Mouse (Mus musculus) regulatory T cell (primary cell): ENCODE measurements around the gene Dclk1.

ENCODE experiments used
- in situ Hi-C: fragments of 300-600 bp; cut with MboI, MseI; formaldehyde crosslinking; loops from one replicate; pipeline ENCODE4 v1.15.1; 2025; ENCODE audit warnings: high pct_unique_total_duplicates

The Dclk1 gene

DNA sequence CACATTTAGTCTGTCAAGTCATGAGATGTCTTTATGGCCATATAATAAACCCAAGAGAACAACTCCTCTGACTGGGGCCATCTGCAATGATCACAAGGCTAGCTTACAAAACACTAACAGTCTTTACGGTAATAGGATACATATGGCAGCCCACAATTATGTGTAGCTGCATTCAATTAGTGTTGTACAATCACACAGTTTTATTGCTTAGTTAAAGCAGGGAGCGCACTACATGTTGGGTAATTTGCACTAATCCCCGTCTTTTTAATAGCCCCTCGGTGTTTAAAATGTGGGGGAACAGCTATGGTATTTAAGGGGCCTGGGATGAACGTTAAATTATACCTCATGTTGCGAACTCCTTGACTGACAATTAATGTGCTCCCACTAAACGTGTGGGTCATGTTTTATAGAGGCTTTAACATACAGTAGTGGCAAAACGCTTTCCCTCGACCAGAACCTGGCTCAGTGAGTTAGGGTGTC lies 254.3 kb downstream of the Dclk1 start:
- in situ Hi-C loops: no loop called here

DNA sequence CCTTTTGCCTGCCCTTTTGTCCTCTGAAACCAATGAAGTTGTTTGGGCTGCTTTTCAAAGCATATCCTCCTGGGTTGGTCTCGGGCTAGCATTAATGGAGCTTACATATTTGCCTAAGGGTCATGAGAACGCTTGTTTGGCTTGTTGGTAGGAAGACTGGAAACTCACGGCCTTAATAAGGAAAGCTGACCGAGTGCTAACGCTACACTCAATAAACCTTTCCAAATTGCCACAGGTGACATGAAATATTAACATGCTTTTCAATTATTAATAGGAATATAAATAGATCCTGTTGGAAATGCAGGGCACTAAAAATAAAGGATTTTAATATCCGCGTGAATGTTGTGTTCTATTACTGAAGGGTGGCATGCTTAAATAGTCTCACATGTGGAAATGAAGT lies 257.1 kb downstream of the Dclk1 start:
- in situ Hi-C loops: no loop called here

DNA sequence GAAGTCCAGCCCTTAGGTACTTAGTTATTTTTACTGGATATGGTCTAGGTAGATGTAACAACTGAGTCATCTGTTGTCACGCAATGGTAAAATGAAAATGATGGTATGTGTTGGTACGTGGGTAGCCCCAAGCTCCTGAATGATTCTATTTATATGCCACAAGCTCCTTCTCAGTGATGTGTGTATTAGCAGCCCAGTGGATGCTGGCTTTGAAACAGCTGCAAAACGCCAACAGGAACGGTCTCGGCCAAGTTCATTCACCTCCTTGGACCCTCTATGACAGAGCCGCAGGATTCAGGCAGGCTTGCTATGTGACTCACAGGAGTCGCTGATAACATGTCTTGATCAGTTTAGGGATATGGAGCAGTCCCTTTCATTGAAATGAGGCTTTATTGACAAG lies 268.0 kb downstream of the Dclk1 start:
- in situ Hi-C loops: no loop called here

DNA sequence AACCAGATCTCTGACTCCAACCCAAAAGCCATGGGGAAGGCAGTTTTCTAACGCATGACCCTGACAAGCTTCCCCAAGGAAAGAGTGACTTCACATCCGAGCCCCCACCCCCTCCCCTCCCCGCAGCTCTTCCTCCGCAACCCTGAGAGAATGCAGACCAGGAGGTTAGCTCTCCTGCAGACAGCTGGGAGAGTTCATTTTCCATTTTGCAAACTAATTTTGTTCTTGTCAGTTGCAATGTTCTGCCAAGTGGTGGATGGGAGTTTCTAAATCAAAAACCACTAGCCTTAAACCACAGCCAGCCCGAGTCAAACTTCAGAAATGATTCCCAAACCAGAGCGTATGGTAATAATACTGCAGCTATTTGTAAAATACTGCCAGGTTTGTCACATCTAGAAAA lies 269.5 kb downstream of the Dclk1 start:
- in situ Hi-C loops: no loop called here

DNA sequence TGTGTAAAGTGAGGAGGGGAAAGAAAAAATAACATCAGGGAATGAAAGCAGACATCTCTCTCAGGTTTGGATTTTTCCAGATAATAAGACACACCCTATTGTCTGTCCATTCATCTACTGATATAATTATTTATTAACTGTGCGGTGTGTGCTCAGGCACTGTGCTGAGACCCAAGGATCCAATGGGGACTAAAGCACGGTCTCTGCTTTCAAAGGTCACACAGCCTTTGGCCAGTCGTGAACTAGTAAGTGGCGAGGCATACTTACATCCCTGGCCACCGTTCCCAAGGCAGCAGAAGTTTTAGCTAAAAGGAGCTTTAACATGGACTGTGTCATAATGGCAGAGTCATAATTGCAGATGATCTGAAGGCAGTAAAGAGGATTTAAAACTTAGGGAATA lies 273.8 kb downstream of the Dclk1 start:
- in situ Hi-C loops: no loop called here

DNA sequence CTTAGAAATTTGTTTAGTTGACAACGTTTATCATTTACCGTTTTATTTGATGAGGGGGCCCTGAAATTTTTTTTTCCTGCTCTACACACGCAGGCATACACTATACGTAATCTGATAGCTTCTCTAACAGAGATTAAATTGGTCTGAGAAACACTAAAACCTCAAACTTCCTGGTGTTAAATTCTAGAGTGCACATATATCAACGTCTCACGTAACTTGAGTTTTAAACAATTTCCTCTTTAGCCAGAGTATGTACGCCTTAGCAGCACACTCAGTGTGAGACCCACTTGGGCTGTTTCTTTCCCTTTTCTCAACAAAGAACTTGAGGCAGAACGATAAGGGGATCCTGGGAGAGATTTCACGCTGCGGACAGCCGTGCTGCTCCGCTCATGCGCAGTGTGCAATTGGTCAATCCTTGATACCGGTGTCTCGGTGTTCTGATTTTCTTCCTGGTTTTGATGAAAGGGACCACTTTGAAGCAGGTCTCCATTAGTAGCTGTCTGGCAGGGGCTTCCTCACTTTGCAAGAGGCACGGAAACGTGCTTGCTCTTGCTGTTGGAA lies 275.4 kb downstream of the Dclk1 start:
- in situ Hi-C loops: no loop called here

DNA sequence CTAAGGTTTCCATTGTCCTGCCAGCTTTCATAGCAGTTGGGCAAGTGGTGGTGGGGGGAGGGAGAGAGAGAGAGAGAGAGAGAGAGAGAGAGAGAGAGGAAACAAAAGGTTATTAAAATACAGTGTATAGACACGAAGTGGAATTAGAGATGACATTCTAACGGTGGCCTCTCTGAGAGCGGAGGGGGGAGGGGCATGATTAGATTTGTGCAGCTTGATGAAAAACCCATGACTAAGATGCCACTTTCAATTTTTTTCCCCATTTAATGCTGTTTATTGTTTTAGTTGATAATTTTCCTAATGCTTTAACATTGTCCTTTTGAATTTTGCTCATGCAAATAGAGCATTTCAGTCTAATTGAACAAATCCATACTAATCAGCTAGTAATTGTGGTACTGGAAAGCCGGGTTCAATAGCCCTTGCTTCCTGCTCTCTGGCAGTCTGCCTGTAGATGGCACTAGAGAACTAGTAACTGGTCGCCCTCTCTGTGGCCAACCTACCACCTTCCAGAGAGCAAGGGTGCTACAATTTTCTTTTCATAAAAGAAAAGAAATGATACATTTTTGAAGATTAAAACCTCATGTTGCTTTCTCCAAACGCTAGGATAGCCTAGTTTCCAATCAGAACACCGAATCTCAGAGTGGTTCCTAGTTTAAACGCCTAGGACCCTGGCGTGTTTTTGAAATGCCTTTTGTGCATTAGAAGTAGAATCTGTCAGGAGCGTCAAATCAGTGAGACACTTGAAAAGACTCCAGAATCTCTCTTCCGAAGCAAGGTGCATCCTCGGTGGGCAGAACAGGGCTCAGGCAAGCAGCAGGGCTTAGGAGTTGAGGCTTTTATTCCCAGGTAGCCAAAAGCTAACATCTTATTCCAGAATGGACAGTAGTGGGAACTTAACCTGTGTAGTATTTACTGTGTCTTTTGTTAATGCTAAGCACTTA lies 278.3 kb downstream of the Dclk1 start:
- in situ Hi-C loops: no loop called here

DNA sequence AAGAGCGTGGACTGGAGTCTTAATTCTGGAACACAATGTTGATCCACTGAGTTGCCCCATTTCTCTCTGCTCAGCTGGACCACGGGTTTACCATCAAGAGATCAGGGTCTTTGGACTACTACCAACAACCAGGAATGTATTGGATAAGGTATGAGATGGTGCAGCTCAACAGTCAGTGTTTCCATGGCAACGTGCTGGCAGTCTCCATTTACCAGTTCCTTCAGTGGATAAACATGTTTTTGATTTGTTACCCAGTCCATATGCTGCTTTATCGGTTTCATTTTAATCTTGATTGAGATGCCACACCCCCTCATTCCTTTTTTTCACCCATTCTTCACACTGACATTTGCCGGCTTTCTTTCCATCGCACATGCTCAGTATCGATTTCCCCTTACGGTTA lies 279.6 kb downstream of the Dclk1 start:
- in situ Hi-C loops: no loop called here

DNA sequence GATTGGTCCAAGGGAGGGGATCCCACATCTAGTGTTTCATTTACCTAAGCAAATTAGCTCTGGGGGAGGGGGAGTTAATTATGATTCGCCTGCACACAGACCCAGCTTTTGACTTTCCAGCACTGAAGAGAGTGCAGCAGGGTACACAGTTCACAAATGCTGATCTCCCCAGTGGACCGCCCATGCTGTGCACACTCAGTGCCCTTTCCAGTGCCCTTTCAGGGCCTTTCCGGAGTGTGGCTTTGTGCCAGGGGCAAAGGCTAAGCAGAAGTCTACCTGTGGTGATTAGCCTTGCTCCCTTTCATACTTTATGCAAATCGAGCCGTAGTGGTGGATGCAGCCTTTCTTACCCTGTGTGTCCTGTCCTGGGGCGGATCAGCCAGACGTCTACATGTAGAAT lies 281.1 kb downstream of the Dclk1 start:
- in situ Hi-C loops: no loop called here

DNA sequence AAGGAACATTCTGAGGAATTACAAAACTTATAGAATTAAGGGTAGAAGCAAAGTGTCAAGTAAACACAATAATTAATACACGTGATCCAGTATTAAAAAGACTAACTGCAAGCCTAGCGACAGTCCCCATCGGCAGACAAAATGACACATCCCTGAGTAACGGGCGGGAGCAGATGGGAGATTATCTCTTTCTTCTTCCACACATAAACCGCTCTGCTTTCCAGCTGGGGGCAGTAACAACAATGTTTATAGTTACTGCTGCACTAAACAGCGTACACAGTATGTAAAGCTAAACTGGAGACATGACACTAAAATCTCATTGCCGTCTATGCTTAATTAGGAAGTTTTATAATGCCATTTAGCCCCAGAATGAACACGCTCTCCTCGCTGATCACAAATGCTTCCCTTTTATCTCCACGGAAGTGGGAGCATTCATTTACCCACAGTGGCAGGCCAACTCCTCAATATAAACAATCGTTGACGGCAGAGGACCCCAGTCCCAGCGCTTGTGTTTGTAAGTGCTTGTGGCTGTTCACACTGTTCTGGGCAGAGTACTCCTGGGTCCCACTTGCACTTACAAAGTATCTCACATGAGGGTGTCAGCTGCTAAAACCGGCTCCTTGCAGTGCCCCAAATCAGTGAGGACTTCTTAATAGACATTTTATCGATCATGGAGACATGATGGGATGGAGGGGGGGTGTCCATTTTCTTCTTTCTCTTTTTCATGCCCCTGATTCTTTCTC lies 281.7 kb downstream of the Dclk1 start:
- in situ Hi-C loops: no loop called here

DNA sequence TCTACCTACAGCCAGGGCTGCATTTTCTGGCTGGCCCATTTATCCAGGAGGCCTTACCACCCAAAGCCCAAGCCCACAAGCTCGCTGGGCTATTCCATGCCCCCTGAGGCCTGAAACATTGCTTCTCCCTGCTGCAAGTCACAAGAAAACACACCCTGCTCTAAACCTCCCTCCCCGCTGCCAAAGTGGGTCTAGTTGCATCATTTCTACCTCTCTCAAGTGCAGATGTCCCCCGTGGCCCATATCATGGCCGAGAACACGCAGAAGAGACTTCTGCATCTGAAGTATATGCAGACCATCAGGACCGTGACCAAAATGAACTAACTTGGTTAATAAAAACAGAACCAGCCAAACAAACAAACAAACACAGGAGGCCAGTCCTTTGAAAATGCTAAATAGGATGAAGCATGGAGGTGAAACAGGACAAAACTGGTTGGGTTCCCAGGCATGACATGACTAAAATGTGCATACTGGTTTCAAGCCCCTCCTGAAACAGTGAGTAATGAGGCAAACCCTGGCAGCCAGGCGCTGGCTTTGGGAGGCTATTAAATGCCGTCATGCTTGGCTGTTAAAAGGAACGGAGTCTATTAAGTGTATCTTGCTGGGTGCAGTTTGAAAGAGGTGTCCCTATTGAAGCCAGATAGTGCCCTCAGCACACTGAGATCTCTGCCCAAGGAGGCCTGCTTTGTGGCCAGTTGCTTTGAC lies 282.5 kb downstream of the Dclk1 start:
- in situ Hi-C loops: no loop called here

DNA sequence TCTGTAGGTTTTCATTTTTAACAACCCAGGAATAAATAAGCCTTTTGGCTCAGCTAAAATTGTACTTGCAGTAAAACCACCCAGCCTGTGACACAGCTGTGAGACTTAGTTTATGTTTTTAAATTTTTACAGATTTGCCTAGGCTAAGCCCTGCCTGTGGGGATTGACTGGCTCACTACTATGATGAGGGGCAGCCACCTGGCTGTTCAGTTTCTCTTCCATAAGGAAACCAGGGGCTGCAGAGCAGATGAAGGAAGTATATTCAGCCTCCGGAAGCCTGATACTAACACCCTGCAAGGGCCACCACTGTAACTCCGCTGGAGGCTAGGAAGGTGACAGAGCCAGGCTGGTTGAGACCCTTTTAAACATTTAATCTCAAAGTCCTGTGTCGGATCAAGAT lies 284.3 kb downstream of the Dclk1 start:
- in situ Hi-C loops: no loop called here

DNA sequence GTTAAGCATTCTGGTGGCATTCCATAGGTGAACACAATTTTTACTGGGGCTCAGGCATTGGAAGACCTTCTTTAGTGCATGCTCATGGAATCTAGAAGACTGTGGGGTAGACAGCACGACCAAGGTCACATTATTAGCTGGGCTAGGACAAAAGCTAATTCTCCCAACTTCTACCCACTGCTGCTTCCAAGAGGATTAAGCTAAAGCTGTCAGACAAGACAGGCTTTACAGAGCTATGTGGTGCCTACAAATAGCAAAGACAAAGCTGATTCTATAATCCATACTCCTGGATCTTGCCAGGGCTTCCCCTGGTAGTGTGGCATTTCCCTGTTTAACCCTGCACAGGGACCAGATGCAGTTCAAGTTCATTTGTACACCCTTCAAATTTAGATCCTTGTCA lies 285.4 kb downstream of the Dclk1 start:
- in situ Hi-C loops: no loop called here

DNA sequence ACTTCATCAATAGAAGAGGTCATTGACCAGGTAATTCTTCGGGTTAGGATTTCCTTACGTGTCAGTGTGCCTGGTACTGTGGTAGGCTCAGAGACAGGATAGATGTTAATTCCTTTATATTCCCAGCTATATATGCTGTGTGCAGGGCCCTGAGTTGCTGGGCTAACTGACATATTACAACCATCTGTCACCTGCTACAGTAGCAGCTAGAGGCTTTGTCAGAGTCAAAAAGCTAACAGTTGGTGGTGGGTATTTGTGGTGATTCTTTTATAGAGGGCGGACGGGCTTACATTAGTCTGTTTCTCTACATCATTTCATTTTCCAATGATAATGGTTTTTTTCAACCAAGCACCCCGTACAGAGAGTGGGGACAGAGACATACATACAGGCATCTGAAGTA lies 285.8 kb downstream of the Dclk1 start:
- in situ Hi-C loops: no loop called here

DNA sequence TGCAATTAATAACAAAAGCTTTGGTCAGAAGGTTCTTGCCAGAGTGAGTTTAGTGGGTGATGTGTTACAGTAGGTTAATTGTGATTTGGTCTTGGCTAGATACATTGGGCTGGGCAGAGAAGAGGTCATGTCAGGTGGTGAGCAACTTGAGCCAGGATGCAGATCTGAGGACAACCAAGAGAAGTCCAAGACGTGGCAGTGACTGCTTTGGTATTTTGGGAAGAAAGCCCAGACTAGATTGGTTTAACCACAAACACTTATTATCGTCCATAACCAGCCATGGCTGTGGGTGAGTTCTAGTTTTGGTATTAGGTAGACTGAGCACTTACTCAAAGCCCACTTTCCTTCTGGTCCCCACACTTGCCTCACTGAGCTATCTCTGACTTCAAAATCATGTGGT lies 287.2 kb downstream of the Dclk1 start:
- in situ Hi-C loops: no loop called here

DNA sequence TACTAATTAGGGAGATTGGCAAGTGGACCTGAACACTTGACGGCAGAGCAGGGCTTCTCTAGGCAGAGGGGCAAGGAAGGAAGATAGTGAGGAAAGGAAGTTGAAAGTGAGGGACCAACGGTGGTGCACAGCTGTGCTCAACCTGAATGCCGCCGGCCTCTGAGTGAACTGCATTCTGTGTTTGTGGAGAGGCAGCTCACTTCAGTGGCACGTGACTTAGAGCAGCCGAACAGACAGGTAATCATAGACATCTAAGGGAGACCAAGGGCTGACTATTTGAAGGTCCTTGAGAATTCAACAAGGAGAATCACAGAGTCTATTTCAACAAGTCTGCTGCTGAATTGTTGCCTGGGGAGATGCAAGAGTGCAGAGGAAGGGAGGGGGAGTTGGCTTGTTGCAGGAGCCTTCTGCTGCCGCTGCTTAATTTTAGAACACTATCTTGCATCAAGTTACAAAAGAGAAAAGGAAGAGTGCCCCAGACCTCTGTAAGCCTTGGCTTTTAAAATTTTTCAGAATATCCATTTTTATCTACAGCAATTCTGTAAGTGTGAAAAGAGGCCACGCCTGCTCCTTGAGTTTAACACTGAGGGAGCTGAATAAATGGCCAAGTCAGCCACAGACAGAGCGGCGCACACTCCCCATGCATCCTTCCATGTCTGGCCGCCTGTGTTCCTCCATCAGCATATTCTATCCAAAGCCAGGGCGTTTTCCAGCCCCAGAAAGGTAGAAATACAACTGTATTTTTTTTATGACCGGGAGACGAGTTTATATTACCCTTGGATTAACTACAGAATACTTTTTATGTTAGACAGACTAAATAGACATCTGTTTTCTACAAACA lies 289.3 kb downstream of the Dclk1 start:
- in situ Hi-C loops: no loop called here

DNA sequence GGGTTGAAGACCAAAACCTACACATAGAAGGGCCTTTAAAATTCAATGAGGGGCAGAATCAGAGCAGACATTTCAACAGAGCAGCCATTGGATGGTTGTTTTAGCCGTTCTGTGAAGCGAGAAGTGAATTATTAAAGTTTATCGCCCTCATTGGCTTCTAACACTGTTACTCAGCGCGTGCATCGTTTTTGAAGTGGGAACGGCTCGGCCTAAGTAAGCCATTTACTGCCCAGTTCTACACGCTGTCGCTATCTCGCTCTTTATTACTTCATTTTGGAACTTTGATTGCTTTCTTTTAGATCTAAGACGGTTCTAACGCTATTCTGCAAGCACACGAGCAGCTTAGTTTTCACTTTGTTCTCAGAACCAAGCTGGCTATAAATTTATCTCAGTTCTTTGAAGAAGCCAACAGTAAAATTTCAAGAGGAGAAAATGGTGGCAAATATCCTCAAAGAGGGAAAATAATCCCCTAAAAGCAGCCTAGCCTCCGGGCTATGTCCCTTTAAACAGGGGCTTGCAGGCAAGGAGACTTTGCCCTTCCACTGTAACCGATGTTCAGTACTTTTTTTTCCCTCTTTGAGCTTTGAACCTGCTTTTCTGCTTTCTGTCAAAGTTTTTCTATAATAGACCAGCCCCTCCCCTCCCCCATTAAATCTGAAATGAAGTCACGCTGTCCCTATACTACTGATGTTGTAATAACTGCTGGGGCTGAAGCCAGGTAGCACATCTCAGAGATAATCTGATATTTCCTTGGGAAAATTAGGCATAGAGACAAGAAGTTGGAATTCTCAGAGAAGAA lies 290.2 kb downstream of the Dclk1 start:
- in situ Hi-C loops: no loop called here

DNA sequence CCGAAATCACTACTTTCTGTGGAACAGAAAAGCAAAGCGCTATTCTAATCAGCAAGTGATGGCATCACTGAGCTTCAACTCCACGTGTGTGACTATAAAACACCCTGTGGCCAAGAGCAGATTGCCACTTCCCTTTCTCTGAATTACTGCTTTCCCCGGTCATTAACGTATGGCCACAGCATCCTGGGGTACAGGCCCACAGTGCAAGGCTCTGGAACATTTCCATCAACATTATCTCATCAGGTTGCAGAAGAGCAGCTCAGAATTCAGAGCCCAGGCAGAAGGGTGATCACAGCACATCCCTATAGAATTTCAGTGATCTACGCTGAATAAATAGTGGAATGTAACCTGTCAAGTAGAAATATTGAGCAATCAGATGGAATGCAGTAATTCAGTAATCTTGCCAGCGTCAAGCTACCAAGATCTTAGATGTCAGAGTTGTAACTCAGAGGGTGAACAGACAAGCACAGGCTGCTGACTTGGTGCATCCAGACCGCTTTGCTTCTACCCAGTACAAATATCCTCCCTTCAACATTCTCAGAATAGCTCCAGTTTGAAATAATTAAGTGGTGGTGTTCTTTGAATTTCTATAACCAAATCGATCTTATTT lies 293.5 kb downstream of the Dclk1 start:
- in situ Hi-C loops: no loop called here

DNA sequence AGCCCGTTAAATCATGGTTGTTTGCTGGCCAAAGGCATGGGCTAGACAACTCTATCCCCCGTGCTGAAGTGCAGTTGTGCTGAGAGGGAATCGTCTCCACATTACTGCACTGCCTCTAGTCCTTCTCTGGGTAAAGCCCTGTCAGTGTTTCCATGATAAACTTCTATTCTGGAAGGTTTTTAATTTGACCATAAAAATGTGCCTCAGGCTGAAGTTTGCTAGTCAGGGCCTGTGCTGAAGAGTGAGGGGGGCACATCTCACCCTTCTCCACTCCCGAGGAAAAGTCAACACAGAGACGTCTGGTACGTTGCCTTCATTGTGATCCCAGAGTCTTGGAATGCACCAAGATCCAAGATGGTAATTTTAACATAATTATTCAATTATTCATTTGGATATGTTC lies 294.7 kb downstream of the Dclk1 start:
- in situ Hi-C loops: no loop called here

DNA sequence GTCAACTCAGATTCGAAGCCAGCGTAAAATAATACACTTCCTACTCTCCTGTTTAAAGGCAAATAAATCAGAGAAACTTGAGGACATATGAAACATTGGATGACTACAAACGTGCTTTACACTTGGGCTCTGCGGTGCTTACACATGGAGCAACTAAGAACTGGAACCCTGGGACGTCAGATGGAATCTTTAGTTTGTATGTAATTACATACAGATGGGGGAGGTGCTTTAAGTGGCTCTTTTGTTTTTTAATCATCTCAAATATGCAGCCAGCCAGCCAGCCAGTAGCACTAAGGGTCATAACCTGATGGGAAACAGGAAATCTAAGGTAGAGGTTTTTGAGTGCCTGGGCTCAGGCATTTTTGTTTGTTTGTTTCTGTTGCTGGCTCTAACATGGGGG lies 295.6 kb downstream of the Dclk1 start:
- in situ Hi-C loops: no loop called here
